Mouse (Mus musculus): Measurements from ENCODE around the gene Cpsf3.

DNA sequence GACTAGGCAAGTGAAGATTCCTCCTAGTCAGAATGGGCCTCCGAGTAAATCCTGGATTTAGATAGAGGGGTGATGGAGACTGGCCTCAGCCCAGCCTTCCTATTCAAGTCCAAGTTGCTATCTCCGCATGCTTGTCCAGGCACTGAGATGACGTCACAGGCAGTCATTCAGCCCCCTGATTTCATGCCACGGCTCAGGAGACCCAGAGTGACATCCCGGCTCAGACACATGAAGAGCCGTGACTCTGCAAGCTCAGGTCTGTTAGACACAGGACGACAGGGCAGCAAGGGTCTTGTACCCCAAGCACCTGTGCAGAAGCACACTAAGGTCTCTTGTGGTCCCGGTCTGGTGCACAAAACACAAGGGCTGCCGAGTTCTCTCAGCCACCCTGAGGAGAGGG lies 37.7 kb downstream of the Cpsf3 start:
- TF ChIP-seq CTCF (IDR thresholded peaks at IDR 0.05; ENCODE audit: borderline replicate concordance, extremely low read depth, insufficient read depth, insufficient read length): no peak
- TF ChIP-seq POLR2A (IDR thresholded peaks at IDR 0.05; ENCODE audit: borderline replicate concordance, extremely low read depth, insufficient read depth, insufficient read length, poor library complexity, severe bottlenecking): no peak

All from brain, embryonic 14.5 days (tissue).